Mouse (Mus musculus): ENCODE results near the gene 1700020L24Rik. TPM values are rescaled to one million over a fixed set of nuclear protein-coding genes. Genes with fewer than 3 reads are reported as not detected.

Gene 1700020L24Rik
- polyA plus RNA-seq, 1 experiment: not detected

- TF ChIP-seq POLR2A (IDR thresholded peaks at IDR 0.05; ENCODE audit: insufficient read depth, low read length): no peak
- no peak for TF ChIP-seq CTCF (IDR thresholded peaks at IDR 0.05; ENCODE audit: low read depth, low read length)
- no peak for TF ChIP-seq EP300 (IDR thresholded peaks at IDR 0.05; ENCODE audit: insufficient read depth, low read depth, low read length)
- no peak overlapping the region for H3K4me3 ChIP-seq (ENCODE audit: low read depth, low read length)
- H3K36me3 ChIP-seq (ENCODE audit: control insufficient read depth, insufficient read depth, low read length, poor library complexity, severe bottlenecking): no peaks in the 10 kb centered on the region
- H3K4me1 ChIP-seq (ENCODE audit: control insufficient read depth, insufficient read depth, low read length): no peaks in the 10 kb centered on the region
- H3K9ac ChIP-seq (ENCODE audit: low read depth, poor library complexity, severe bottlenecking): no peak overlapping the region
- H3K27me3 ChIP-seq (ENCODE audit: control insufficient read depth, insufficient read depth, low read length, poor library complexity, severe bottlenecking): no peaks in the 10 kb centered on the region; the same call in 1 of the 2 replicates
- no peaks in the 10 kb centered on the region for H3K9me3 ChIP-seq (replicated peaks; ENCODE audit: control insufficient read depth, insufficient read depth, low read length, poor library complexity, severe bottlenecking)
- H3K27ac ChIP-seq (ENCODE audit: insufficient read depth, low read length): no peak overlapping the region
Measured at GRCm38 (mm10) chr11:83457912-83458601, 20.6 kb downstream of the 1700020L24Rik start.

GRCm38 (mm10) chr11:83461462-83462027 is 24.1 kb downstream of the 1700020L24Rik start:
- no peaks in the 10 kb centered on the region for H3K9me3 ChIP-seq (replicated peaks; ENCODE audit: control insufficient read depth, insufficient read depth, low read length, poor library complexity, severe bottlenecking)
- H3K27ac ChIP-seq (ENCODE audit: insufficient read depth, low read length): no peak overlapping the region
- no peak overlapping the region for H3K4me3 ChIP-seq (ENCODE audit: low read depth, low read length)
- peaks cover 2% of the 10 kb centered on the region for H3K4me1 ChIP-seq (ENCODE audit: control insufficient read depth, insufficient read depth, low read length)
- peaks cover 3% of the 10 kb centered on the region; the same call in 1 of the 2 replicates for H3K27me3 ChIP-seq (ENCODE audit: control insufficient read depth, insufficient read depth, low read length, poor library complexity, severe bottlenecking)
- TF ChIP-seq POLR2A (IDR thresholded peaks at IDR 0.05; ENCODE audit: insufficient read depth, low read length) (no peak), CTCF (IDR thresholded peaks at IDR 0.05; ENCODE audit: low read depth, low read length) (no peak), EP300 (IDR thresholded peaks at IDR 0.05; ENCODE audit: insufficient read depth, low read depth, low read length) (no peak)
- H3K36me3 ChIP-seq (ENCODE audit: control insufficient read depth, insufficient read depth, low read length, poor library complexity, severe bottlenecking): no peaks in the 10 kb centered on the region
- no peak overlapping the region for H3K9ac ChIP-seq (ENCODE audit: low read depth, poor library complexity, severe bottlenecking)

- H3K9ac ChIP-seq (ENCODE audit: low read depth, poor library complexity, severe bottlenecking): peak within 1 kb of the TSS; percentile 42
- peak within 1 kb of the TSS; percentile 63 for H3K4me3 ChIP-seq (ENCODE audit: low read depth, low read length)
- H3K36me3 ChIP-seq (ENCODE audit: control insufficient read depth, insufficient read depth, low read length, poor library complexity, severe bottlenecking): no peaks in the 10 kb centered on the region
- no peak within 1 kb of the TSS for H3K27ac ChIP-seq (ENCODE audit: insufficient read depth, low read length)
- H3K9me3 ChIP-seq (replicated peaks; ENCODE audit: control insufficient read depth, insufficient read depth, low read length, poor library complexity, severe bottlenecking): no peaks in the 10 kb centered on the region
- peaks cover 3% of the 10 kb centered on the region; the same call in 1 of the 2 replicates for H3K27me3 ChIP-seq (ENCODE audit: control insufficient read depth, insufficient read depth, low read length, poor library complexity, severe bottlenecking)
- peaks cover 2% of the 10 kb centered on the region for H3K4me1 ChIP-seq (ENCODE audit: control insufficient read depth, insufficient read depth, low read length)
- no peak for TF ChIP-seq EP300 (IDR thresholded peaks at IDR 0.05; ENCODE audit: insufficient read depth, low read depth, low read length)
- no peak for TF ChIP-seq CTCF (IDR thresholded peaks at IDR 0.05; ENCODE audit: low read depth, low read length)
- no peak for TF ChIP-seq POLR2A (IDR thresholded peaks at IDR 0.05; ENCODE audit: insufficient read depth, low read length)
Measured at GRCm38 (mm10) chr11:83462711-83463244, 25.3 kb downstream of the 1700020L24Rik start, which contains the start of gene Mmp28. Gene Mmp28, minus strand, starts transcription at chr11:83463071.

DNA sequence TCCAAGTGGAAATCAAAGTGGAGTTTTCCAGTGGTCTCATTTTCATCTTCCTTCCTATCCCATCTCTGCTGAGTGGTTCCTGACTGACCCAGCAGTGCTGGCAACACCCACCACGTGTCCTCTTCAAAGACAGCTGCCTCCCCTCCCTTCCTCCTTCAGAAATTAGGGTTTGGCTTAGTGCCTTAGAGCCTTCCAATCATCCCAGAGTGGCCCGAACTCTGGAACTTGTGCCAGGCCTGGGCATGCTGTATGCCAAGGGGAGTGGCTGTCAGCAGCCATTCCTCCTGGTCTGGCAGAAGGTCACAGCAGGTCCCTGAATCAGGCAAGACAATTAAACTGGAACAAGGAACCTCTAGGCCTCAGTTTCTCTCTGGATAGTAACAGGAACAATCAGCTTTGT is 28.5 kb downstream of the 1700020L24Rik start:
- H3K9me3 ChIP-seq (replicated peaks; ENCODE audit: control insufficient read depth, insufficient read depth, low read length, poor library complexity, severe bottlenecking): no peaks in the 10 kb centered on the region
- TF ChIP-seq CTCF (IDR thresholded peaks at IDR 0.05; ENCODE audit: low read depth, low read length) (no peak), EP300 (IDR thresholded peaks at IDR 0.05; ENCODE audit: insufficient read depth, low read depth, low read length) (no peak), POLR2A (IDR thresholded peaks at IDR 0.05; ENCODE audit: insufficient read depth, low read length) (no peak)
- no peak overlapping the region for H3K27ac ChIP-seq (ENCODE audit: insufficient read depth, low read length)
- peaks cover 2% of the 10 kb centered on the region for H3K4me1 ChIP-seq (ENCODE audit: control insufficient read depth, insufficient read depth, low read length)
- H3K36me3 ChIP-seq (ENCODE audit: control insufficient read depth, insufficient read depth, low read length, poor library complexity, severe bottlenecking): no peaks in the 10 kb centered on the region
- H3K4me3 ChIP-seq (ENCODE audit: low read depth, low read length): no peak overlapping the region
- H3K9ac ChIP-seq (ENCODE audit: low read depth, poor library complexity, severe bottlenecking): no peak overlapping the region
- H3K27me3 ChIP-seq (ENCODE audit: control insufficient read depth, insufficient read depth, low read length, poor library complexity, severe bottlenecking): peaks cover 3% of the 10 kb centered on the region; the same call in 1 of the 2 replicates

- Histone ChIP-seq H3K9ac (ENCODE audit: low read depth, poor library complexity, severe bottlenecking) (no peak overlapping the region), H3K36me3 (ENCODE audit: control insufficient read depth, insufficient read depth, low read length, poor library complexity, severe bottlenecking) (no peaks in the 10 kb centered on the region), H3K9me3 (replicated peaks; ENCODE audit: control insufficient read depth, insufficient read depth, low read length, poor library complexity, severe bottlenecking) (no peaks in the 10 kb centered on the region), H3K4me3 (ENCODE audit: low read depth, low read length) (no peak overlapping the region), H3K27ac (ENCODE audit: insufficient read depth, low read length) (no peak overlapping the region), H3K27me3 (ENCODE audit: control insufficient read depth, insufficient read depth, low read length, poor library complexity, severe bottlenecking) (peaks cover 3% of the 10 kb centered on the region; the same call in 1 of the 2 replicates), H3K4me1 (ENCODE audit: control insufficient read depth, insufficient read depth, low read length) (peaks cover 2% of the 10 kb centered on the region)
- TF ChIP-seq POLR2A (IDR thresholded peaks at IDR 0.05; ENCODE audit: insufficient read depth, low read length) (no peak), EP300 (IDR thresholded peaks at IDR 0.05; ENCODE audit: insufficient read depth, low read depth, low read length) (no peak), CTCF (IDR thresholded peaks at IDR 0.05; ENCODE audit: low read depth, low read length) (no peak)
Measured at GRCm38 (mm10) chr11:83467120-83467652, 29.7 kb downstream of the 1700020L24Rik start.
